Mouse (Mus musculus) embryo, embryonic 11 days (tissue): ENCODE results near the gene Trio.
A peak's percentile ranks its signal among the peaks of the same experiment; 100 is the strongest.

ENCODE experiments used
- DNase-seq: peaks from one replicate; pipeline ENCODE4 v3.0.0-alpha.2; 2015

Gene Trio

GRCm38 (mm10) chr15:27919540-27919939 lies 106.1 kb downstream of the Trio start:
- DNase-seq = peak; percentile 81

DNA sequence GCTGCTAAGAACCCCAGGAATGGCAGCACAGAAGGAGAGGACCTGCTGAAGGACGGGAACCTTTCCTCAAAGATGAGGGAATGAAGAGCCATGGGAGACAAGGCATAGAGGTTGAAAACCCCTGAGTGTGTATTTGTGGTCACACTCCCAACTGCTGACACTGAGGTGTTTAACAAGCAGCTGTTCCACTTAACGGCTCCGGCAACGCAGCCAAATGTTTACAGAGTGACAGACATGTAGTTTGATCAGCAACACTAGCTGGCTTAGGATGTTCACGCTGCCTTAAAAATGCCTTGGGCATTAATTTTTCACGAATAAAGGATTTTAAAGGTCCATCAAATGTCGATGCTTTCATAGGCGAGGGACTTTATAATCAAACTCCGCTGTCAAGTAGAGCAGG lies 106.8 kb downstream of the Trio start:
- DNase-seq = no peak

DNA sequence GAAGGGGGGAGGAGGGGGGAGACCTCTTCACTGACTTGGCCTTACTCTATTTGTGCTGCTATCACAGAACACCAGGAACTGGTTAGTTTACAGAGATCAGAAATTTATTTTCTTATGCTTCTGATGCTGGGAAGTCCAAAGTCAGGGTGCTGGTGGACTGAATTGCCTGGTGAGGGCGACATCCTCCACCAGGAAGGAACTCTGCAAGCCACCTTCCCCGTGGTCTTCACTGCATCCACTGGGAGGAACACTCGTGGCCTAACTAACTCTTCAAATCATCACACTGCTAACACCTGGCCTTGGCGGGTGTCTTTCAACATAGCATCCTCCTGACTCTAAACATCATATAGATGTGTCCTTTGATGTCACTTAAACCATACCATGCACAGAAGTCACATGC lies 109.4 kb downstream of the Trio start:
- DNase-seq = no peak

DNA sequence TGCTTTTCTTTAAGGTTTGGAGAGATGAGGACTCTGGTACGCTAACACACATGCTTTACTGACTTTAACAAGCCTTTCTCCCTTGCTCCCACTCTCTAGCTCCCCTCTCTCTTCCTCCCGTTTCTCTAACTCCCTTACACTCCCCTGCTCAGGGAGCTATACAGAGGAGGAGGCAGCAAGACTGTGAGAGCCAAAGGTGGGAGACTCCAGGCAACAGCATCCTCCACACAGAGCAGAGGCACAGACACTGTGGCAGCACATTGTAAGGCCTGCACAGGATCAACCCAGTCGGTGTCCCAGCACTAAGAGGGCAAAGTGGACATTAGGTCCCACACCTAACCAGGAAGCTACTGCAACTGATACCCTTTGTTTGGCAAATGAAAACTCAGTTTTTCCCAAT lies 112.6 kb downstream of the Trio start:
- DNase-seq = no peak

DNA sequence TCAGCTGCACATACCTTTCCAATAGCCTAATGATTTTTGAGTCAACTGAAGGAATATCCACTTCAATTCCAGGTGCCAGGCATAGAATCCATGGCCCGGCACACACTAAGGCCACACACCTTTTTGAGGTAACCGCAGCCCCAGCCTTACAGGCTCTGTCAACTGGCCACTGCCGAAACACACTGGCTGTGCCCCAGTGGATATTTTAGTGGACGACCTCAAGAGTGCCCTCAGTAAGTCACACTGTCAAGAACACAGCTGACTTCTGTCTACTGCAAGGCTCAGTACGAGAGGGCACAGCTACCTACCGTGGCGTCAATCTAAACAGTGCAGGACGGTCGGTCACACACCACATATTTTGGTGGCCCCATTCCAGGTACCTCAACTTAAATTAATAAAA lies 114.5 kb downstream of the Trio start:
- DNase-seq = no peak

DNA sequence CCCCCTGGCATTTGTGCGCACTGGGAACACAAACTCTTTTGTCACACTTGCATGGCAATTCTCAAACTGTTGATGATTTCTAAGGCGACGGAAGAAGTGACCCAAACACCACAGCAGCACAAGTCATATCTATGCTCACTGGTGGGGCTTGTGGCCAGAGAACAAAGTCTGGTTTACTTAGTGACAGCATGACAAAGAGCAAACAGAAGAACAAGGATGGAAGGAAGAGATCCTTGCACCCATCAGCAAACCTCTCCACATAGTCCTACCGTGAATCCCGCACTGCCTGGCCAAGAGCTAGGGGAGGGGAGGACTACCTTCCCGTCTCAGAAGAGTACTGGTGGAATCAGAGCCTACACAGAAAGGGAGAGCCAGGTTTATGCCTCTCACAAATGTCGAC lies 115.5 kb downstream of the Trio start:
- DNase-seq = no peak

DNA sequence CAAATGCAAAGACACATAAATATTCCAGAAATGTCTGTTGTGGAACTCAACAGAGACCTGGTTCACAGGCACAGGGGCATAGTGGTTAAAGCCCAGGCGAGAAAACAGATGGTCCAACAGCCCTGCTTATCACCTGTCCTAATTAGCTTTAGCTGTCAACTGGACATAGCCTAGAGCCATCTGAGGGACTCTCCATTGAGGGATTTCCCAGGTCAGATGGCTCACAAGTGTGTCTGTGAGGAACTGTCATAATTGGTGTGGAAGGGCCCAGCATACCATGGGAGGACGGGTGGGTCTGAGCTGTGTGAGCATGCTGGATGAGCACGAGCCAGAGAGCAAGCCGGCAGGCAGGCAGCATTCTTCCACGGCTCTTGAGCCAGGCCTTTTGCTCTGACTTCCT lies 118.0 kb downstream of the Trio start:
- no peak for DNase-seq

DNA sequence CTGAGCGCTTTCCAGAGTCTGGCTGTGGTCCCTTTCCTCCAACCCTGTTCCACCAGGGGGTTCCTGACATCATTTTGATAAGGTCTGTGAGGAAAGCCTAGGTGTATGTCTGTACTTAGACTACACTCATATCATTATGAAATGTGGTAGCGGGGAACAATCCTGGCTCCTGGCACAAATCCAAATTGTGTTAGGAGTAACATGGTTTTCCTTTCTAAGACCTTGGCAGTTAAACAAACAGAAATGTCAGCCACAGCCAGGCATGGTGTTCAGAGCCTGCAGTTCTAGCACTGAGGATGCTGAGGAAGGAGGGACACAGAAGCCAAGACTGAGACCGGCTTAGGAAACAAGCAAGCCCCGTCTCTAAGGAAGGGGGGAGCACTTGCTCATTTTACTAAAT lies 119.2 kb downstream of the Trio start:
- DNase-seq = no peak

DNA sequence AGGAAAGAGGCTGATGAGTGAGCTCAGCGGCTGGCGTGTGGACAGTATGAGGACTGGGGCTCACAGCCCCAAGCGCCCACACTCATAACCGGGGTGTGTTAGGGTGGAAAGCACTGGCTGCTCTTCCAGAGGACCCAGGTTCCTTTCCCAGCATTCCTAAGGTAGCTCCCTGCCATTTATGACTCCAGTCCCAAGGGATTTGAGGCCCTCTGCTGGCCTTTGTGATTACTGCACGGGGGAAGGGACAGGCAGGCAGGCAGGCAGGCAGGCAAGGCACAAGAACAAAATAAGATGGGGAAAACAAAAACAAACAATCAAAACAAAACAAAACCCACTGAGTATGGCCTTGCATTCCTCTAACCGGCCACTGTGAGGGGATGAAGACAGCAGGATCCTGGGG lies 120.3 kb downstream of the Trio start:
- peak; percentile 65 for DNase-seq

DNA sequence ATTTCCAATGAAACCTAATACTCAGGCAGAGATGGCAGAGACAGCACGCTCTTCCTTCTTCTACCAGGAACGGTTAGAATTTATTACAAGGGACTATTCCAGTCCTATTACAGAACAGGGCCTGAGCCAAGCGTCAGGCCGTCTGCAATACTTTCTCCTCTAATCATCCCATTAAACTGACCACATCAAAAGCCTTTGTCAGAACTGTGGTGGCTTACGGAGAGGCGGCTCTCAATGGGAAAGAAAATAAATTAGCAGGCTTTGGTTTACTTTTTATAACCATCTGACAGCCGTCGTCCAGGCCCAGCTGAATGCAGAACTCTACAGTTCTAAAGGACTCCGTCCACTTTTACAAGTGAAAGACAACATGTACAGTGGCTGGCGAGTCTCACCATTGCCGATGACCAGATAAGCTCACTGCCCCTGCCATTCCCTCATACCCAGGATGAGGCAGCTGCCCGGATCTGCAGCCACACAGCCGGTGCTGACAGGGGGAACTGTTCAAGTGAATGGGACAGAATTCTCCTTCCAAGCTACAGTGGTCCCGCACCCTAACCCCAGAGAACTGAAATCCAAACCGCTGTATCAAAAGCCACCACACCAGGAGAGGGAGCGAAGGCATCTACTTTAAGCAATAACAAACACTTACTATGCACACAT lies 121.2 kb downstream of the Trio start:
- DNase-seq = no peak

- DNase-seq = no peak
Measured at GRCm38 (mm10) chr15:27901200-27901599, 124.4 kb downstream of the Trio start.

- no peak for DNase-seq
Measured at GRCm38 (mm10) chr15:27898795-27899406, 126.7 kb downstream of the Trio start.

- no peak for DNase-seq
Measured at GRCm38 (mm10) chr15:27894112-27894511, 131.5 kb downstream of the Trio start.

- no peak for DNase-seq
Measured at GRCm38 (mm10) chr15:27892029-27892428, 133.6 kb downstream of the Trio start.

DNA sequence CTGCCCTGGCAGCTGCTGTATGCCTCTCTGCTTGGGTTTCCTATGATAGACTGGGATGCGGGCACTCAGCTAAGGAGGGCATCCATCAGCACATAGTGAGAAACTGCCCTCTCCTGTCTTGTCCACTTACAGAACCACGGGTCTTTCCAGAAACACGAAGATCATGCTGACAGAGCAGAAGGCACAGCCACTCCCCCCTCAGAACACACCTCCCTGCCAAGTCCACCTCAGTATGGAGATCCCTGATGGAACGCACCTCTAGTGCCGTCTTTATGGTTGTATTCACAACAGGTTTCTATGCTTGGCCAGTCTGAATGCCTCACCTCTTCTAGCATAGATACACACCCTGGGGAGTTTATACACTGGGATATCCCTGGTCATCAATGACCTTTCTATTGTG lies 135.0 kb downstream of the Trio start:
- no peak for DNase-seq

DNA sequence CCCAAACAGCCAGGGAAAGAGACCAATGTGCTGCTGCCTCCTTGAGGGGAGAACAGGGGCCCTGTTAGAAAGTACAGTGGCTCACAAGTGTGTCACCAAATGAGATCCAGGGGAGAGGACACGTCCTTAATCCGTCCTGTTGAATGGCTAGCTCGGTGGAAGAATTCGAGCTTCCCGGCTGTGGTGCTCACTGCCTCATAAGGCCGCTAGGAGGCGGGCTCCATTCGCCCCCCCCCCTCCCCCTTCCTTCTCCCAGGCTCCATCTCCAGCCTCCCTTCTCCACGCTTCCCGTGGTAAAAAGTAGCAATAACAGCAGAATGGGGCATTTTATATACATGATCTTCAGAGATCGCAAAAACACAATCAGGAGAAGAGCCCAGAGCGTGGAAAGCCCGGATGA lies 137.5 kb downstream of the Trio start:
- no peak for DNase-seq

GRCm38 (mm10) chr15:27886992-27887391 lies 138.7 kb downstream of the Trio start:
- no peak for DNase-seq

DNA sequence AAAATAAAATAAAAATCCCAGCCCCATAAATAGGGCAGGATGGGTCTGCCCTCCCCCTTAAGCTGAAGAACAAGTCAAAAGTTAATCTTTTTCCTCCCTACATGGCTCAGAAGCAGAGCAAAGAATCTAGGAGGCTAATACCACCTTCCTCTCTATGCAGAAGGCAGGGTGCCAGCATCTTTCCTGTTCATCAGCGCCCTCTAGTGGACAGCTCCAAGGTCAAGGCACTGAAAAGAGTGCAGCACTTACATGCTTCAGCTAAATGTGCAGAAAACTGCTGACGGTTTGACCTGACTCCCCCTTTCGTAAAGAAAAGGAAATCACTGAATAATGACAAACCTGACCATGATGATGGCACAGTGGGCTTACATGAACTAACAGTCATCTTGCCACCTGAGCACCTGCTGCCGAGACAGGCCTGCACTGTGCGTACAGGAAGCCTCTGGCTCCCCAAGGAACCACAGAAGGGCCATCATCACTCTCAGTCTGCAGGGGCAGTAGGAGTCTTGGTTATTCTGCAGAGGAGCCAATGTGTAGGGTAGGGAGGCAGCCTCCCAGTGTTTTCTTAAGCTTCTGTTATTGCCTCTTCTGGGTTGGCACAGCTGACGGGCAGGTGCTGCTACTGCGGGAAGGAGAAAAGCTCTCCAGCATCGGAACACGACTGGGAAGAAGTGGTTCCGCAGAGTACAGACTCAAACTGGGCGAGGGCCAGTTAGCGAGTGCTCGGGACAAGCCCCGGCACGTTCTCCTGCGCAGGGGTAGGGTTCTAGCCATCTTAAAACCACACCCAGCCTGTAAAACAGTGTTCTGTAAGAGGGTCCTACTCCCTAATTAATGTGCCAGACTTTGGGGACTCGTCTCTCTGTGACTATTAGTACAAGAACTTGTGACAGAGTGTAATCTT lies 141.0 kb downstream of the Trio start:
- peak; percentile 84 for DNase-seq

DNA sequence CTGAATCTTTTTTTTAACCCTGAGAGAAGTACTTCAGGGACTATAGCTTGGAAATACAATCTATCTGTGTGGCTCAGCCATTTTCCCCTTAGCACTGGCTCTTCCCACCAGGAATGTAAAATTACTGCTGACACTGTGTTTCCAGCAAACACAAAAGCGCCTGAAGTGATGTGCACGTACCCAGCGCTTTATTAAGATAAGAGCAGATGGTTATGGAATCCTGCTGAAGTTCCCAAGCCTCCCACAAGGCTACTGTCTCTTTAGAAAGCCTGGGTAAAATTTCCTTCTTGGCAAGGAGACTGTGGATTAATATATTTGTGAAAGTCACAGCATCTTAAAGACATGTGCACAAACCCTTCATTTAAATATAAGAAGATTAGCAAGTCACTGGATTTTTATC lies 141.8 kb downstream of the Trio start:
- DNase-seq = no peak

GRCm38 (mm10) chr15:27882898-27883297 lies 142.8 kb downstream of the Trio start:
- DNase-seq = no peak

DNA sequence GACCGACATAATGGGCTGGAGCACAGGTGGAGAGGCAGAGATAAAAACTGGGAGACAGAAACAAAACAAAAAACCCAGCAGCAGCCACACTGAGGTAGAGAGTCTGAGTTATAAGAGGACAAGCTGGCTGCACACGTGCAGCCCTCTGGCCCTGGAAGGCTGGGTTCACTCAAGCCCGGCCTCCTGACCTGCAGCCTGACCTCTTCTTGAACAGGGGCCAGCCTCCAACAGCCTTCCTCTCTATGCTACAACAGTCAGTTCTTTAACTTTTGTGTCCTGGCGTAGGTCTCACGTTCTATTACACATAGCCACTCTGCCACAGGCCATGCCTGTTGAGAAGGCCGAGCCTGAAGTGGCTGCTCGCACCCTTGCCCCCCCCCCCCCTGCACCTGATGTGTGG lies 147.8 kb downstream of the Trio start:
- DNase-seq = no peak

- DNase-seq = no peak
Measured at GRCm38 (mm10) chr15:27876327-27876726, 149.3 kb downstream of the Trio start.

GRCm38 (mm10) chr15:27875753-27876152 lies 149.9 kb downstream of the Trio start:
- no peak for DNase-seq

- no peak for DNase-seq
Measured at GRCm38 (mm10) chr15:27873747-27874320, 151.8 kb downstream of the Trio start.
